Mouse (Mus musculus): ENCODE results near the gene Stub1.

DNA sequence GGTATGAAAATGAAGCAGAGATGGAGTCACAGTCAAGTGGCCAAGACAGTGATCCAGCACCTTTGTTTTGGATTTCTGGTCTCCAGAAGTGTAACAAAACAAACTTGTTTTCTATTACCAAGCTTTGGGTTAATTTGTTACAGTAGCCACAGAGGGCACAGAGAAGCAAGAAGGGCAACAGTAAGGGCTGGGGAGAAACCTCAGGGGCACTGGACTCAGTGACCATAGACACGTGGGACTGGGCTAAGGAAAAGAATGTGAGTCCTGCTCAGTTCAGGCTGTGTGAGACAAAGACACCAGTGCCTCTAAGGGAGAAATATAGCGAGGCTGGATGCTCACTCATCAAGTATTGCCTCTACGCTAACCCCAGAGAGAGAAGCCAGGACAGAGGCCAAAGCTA lies 39.5 kb upstream of the Stub1 start:
- no peak for TF ChIP-seq ZC3H11A (IDR thresholded peaks at IDR 0.05; ENCODE audit: low read depth, low read length)
- TF ChIP-seq ZKSCAN1 (IDR thresholded peaks at IDR 0.05; ENCODE audit: low read depth, low read length), result no peak
- TF ChIP-seq UBTF (IDR thresholded peaks at IDR 0.05; ENCODE audit: borderline replicate concordance, insufficient read depth, low read depth, low read length), result no peak
- no peak for TF ChIP-seq E2F4 (IDR thresholded peaks at IDR 0.05; ENCODE audit: borderline replicate concordance, low read depth, low read length)
- no peak for TF ChIP-seq POLR2A (IDR thresholded peaks at IDR 0.05; ENCODE audit: control insufficient read depth in 1 of 2, insufficient read depth in 1 of 2, low read depth in 1 of 2, low read length in 2 of 2, poor library complexity in 1 of 2)
- no peak for TF ChIP-seq MEF2A (IDR thresholded peaks at IDR 0.05; ENCODE audit: extremely low read depth, insufficient replicate concordance, low read depth, low read length, poor library complexity, severe bottlenecking)
- TF ChIP-seq TAL1 (IDR thresholded peaks at IDR 0.05; ENCODE audit: low read length), result no peak
- TF ChIP-seq TCF12 (IDR thresholded peaks at IDR 0.05; ENCODE audit: low read depth, low read length), result no peak
